Mouse (Mus musculus) erythroblast, embryonic 14.5 days (primary cell): ENCODE results near the gene Efr3b.

Source experiments
- GATA1 ChIP-seq: IDR thresholded peaks from 2 replicates; pipeline ENCODE4 v1.6.1; 2012; ENCODE audit warnings: low read length, inconsistent platforms, mixed read lengths
- TAL1 ChIP-seq: IDR thresholded peaks from 3 replicates; pipeline ENCODE4 v1.6.1; 2012; ENCODE audit warnings: low read length, inconsistent platforms, mixed read lengths

DNA sequence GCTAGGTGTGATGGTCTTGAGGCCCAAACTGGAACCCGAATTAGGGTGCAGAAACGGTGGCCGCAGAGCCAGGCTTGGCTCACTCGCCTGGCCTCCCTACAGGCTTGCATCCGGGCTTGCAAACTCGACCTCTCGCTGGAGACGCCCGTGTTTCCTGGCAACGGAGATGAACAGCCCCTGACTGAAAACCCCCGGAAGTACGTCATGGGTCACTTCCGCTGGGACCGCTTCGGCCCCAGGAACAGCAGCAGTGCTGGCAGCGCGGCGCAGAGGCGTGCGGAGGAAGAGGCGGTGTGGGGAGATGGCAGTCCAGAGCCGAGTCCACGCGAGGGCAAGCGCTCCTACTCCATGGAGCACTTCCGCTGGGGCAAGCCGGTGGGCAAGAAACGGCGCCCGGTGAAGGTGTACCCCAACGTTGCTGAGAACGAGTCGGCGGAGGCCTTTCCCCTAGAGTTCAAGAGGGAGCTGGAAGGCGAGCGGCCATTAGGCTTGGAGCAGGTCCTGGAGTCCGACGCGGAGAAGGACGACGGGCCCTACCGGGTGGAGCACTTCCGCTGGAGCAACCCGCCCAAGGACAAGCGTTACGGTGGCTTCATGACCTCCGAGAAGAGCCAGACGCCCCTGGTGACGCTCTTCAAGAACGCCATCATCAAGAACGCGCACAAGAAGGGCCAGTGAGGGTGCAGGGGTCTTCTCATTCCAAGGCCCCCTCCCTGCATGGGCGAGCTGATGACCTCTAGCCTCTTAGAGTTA, 78.7 kb downstream of the Efr3b start:
- TF ChIP-seq TAL1, result no peak
- TF ChIP-seq GATA1, result no peak
